Mouse (Mus musculus) layer of hippocampus, adult 18-20 months (tissue): Measurements from ENCODE around the gene Asxl2. TPM values are rescaled to one million over a fixed set of nuclear protein-coding genes. Genes with fewer than 3 reads are reported as not detected.
A peak's percentile ranks its signal among the peaks of the same experiment; 100 is the strongest.
"Not testable (repeated sequence)": the region's sequence is repeated elsewhere in the genome, so short reads cannot be mapped to it uniquely, and the experiment has no call there.

Source experiments
- DNase-seq, 2 experiments: peaks; one replicate each; pipeline ENCODE4 v3.0.0; 2022; ENCODE audit warnings: low spot score in 2 of 2
- long read RNA-seq: library from polyadenylated mRNA; stranded (forward); transcript quantifications from one replicate; pipeline ENCODE4 v2.0.0, GENCODE M21; 2021
- total RNA-seq, 2 experiments: library from RNA; stranded (reverse); gene quantifications; 2 replicates each; pipeline ENCODE4 v1.2.3; 2021

Asxl2 gene
- 10 to 100 TPM; 29.1 to 30.4 TPM for total RNA-seq
- long read RNA-seq, partial matches to known transcripts, result 2 of 5 reads
- long read RNA-seq, other reads (novel, unspliced or antisense), result 3 of 5 reads

- peak; percentile 98 to 99 for DNase-seq
Measured at GRCm38 (mm10) chr12:3426530-3427034, at the start of gene Asxl2. Asxl2 (plus strand) TSS chr12:3426857.

GRCm38 (mm10) chr12:3377190-3377589 lies 49.5 kb upstream of the Asxl2 start:
- DNase-seq, result no peak

GRCm38 (mm10) chr12:3377755-3378154 lies 48.9 kb upstream of the Asxl2 start:
- no peak for DNase-seq

- no peak for DNase-seq
Measured at GRCm38 (mm10) chr12:3384860-3385259, 41.8 kb upstream of the Asxl2 start.

GRCm38 (mm10) chr12:3385271-3385670 lies 41.4 kb upstream of the Asxl2 start:
- no peak for DNase-seq

GRCm38 (mm10) chr12:3385940-3386339 lies 40.7 kb upstream of the Asxl2 start:
- DNase-seq, result no peak

- no peak for DNase-seq
Measured at GRCm38 (mm10) chr12:3387891-3388290, 38.8 kb upstream of the Asxl2 start.

- peak in 1 of 2 experiments; percentile 46 for DNase-seq
Measured at GRCm38 (mm10) chr12:3389394-3389793, 37.3 kb upstream of the Asxl2 start.

GRCm38 (mm10) chr12:3390071-3390470 lies 36.6 kb upstream of the Asxl2 start:
- no peak for DNase-seq

- DNase-seq, result peak; percentile 75 to 89
Measured at GRCm38 (mm10) chr12:3390577-3391262, 35.9 kb upstream of the Asxl2 start.

GRCm38 (mm10) chr12:3391276-3391675 lies 35.4 kb upstream of the Asxl2 start:
- DNase-seq, result no peak

GRCm38 (mm10) chr12:3393140-3393539 lies 33.5 kb upstream of the Asxl2 start:
- DNase-seq, result no peak

GRCm38 (mm10) chr12:3396931-3397330 lies 29.7 kb upstream of the Asxl2 start:
- DNase-seq, result no peak

GRCm38 (mm10) chr12:3405662-3406061 lies 21.0 kb upstream of the Asxl2 start:
- DNase-seq, result not testable (repeated sequence)

GRCm38 (mm10) chr12:3406585-3406984 lies 20.1 kb upstream of the Asxl2 start:
- peak; percentile 46 to 72 for DNase-seq

- no peak for DNase-seq
Measured at GRCm38 (mm10) chr12:3414956-3415355, 11.7 kb upstream of the Asxl2 start.

- DNase-seq, result no peak
Measured at GRCm38 (mm10) chr12:3418761-3419160, 7.9 kb upstream of the Asxl2 start.

GRCm38 (mm10) chr12:3420519-3420918 lies 6.1 kb upstream of the Asxl2 start:
- no peak for DNase-seq

GRCm38 (mm10) chr12:3422786-3423185 lies 3.9 kb upstream of the Asxl2 start:
- DNase-seq, result no peak

GRCm38 (mm10) chr12:3424179-3424578 lies 2.5 kb upstream of the Asxl2 start:
- DNase-seq, result no peak

GRCm38 (mm10) chr12:3425375-3426341 lies 999 bp upstream of the Asxl2 start:
- DNase-seq, result peak in 1 of 2 experiments; percentile 66
